Mouse (Mus musculus) CH12.LX (cell line): Measurements from ENCODE around the gene Rbm19. TPM values are rescaled to one million over a fixed set of nuclear protein-coding genes. Genes with fewer than 3 reads are reported as not detected.

Experiments
- DNase-seq: peaks from one replicate; pipeline ENCODE4 v3.0.0-alpha.2; 2013; ENCODE audit errors: extremely low read depth
- H3K27ac ChIP-seq: 2 replicates; pipeline ENCODE4 v1.5.1; 2012; ENCODE audit warnings: low read depth, mild to moderate bottlenecking, control low read depth, moderate library complexity; ENCODE audit not compliant: insufficient read depth
- H3K27me3 ChIP-seq: replicated peaks from 2 replicates; pipeline ENCODE3; 2012; ENCODE audit warnings: inconsistent platforms
- H3K36me3 ChIP-seq, 2 experiments: replicated peaks in 1 of 2; 2 replicates each; pipeline versions ENCODE3 to v1.6.1; 2012; ENCODE audit warnings: inconsistent platforms in 1 of 2, low read length in 1 of 2, mild to moderate bottlenecking in 1 of 2, mixed read lengths in 1 of 2, moderate library complexity in 1 of 2; ENCODE audit not compliant: control insufficient read depth in 1 of 2, insufficient read depth in 1 of 2
- H3K4me1 ChIP-seq, 2 experiments: 2 replicates each; pipeline ENCODE4 v1.6.1; 2012; ENCODE audit warnings: inconsistent platforms in 1 of 2, moderate library complexity in 1 of 2; ENCODE audit not compliant: insufficient read depth in 2 of 2, control insufficient read depth in 1 of 2
- H3K4me2 ChIP-seq: 2 replicates; pipeline ENCODE4 v1.6.1; 2012; ENCODE audit warnings: low read depth, mild to moderate bottlenecking, control low read depth; ENCODE audit not compliant: poor library complexity, insufficient read depth, severe bottlenecking
- H3K4me3 ChIP-seq, 3 experiments: fragments of 150-350 bp in 1 of 3; sonication (generic) in 1 of 3; replicated peaks in 1 of 3; 2 replicates each; pipeline versions ENCODE3 to v1.5.1; 2011 to 2012; ENCODE audit warnings: low read depth in 2 of 3, low read length in 2 of 3, mild to moderate bottlenecking in 2 of 3, moderate library complexity in 2 of 3, control low read depth in 1 of 3, improper control_type of control experiment in 1 of 3, inconsistent platforms in 1 of 3, mixed read lengths in 1 of 3; ENCODE audit not compliant: poor library complexity in 1 of 3
- H3K79me2 ChIP-seq: replicated peaks from 2 replicates; pipeline ENCODE4 v1.6.1; 2012; ENCODE audit warnings: mild to moderate bottlenecking, moderate library complexity; ENCODE audit not compliant: control insufficient read depth, poor library complexity, insufficient read depth, severe bottlenecking; ENCODE audit errors: extremely low read depth
- H3K9ac ChIP-seq: 2 replicates; pipeline ENCODE4 v1.6.1; 2012; ENCODE audit warnings: low read depth, mild to moderate bottlenecking, control low read depth, moderate library complexity; ENCODE audit not compliant: insufficient read depth
- H3K9me3 ChIP-seq: replicated peaks from 2 replicates; pipeline ENCODE3; 2012; ENCODE audit warnings: low read length, inconsistent platforms, mixed read lengths
- CTCF ChIP-seq, 2 experiments: IDR thresholded peaks in 1 of 2; conservative IDR thresholded peaks in 1 of 2; 2 replicates each; pipeline ENCODE4 v1.5.1; 2011 to 2012; ENCODE audit warnings: low read depth in 2 of 2, low read length in 2 of 2, improper control_type of control experiment in 1 of 2, inconsistent platforms in 1 of 2, mild to moderate bottlenecking in 1 of 2, moderate library complexity in 1 of 2
- E2F4 ChIP-seq: IDR thresholded peaks from 2 replicates; pipeline ENCODE4 v1.6.1; 2011; ENCODE audit warnings: low read depth, low read length, improper control_type of control experiment; ENCODE audit not compliant: insufficient replicate concordance
- EP300 ChIP-seq: IDR thresholded peaks from 2 replicates; pipeline ENCODE4 v1.6.1; 2011; ENCODE audit warnings: low read length, improper control_type of control experiment
- IRF4 ChIP-seq: IDR thresholded peaks from 2 replicates; pipeline ENCODE4 v1.6.1; 2014; ENCODE audit warnings: low read depth, mild to moderate bottlenecking, inconsistent platforms, low read length, improper control_type of control experiment
- JUND ChIP-seq: conservative IDR thresholded peaks from 2 replicates; pipeline ENCODE4 v1.6.1; 2011; ENCODE audit warnings: low read depth, low read length, improper control_type of control experiment
- KAT2A ChIP-seq: IDR thresholded peaks from 2 replicates; pipeline ENCODE4 v1.6.1; 2012; ENCODE audit warnings: low read length, improper control_type of control experiment, inconsistent platforms; ENCODE audit not compliant: insufficient replicate concordance
- MAX ChIP-seq: IDR thresholded peaks from 2 replicates; pipeline ENCODE4 v1.6.1; 2011; ENCODE audit warnings: low read length, improper control_type of control experiment
- MYC ChIP-seq: IDR thresholded peaks from 2 replicates; pipeline ENCODE4 v1.6.1; 2011; ENCODE audit warnings: low read depth, mild to moderate bottlenecking, improper control_type of control experiment, low read length
- NELFE ChIP-seq: IDR thresholded peaks from 2 replicates; pipeline ENCODE4 v1.6.1; 2011; ENCODE audit warnings: low read depth, low read length, improper control_type of control experiment
- NRF1 ChIP-seq: IDR thresholded peaks from 2 replicates; pipeline ENCODE4 v1.6.1; 2014; ENCODE audit warnings: low read depth, mild to moderate bottlenecking, inconsistent platforms, low read length, improper control_type of control experiment, moderate library complexity
- POLR2A ChIP-seq: IDR thresholded peaks from 2 replicates; pipeline ENCODE4 v1.6.1; 2011; ENCODE audit warnings: low read depth, mild to moderate bottlenecking, improper control_type of control experiment, low read length
- RAD21 ChIP-seq: IDR thresholded peaks from 2 replicates; pipeline ENCODE4 v1.6.1; 2011; ENCODE audit warnings: low read depth, mild to moderate bottlenecking, low read length, improper control_type of control experiment, moderate library complexity
- SIN3A ChIP-seq: IDR thresholded peaks from 2 replicates; pipeline ENCODE4 v1.6.1; 2012; ENCODE audit warnings: low read length, improper control_type of control experiment, inconsistent platforms
- USF2 ChIP-seq: conservative IDR thresholded peaks from 2 replicates; pipeline ENCODE4 v1.6.1; 2011; ENCODE audit warnings: low read depth, low read length, improper control_type of control experiment
- ZC3H11A ChIP-seq: IDR thresholded peaks from 2 replicates; pipeline ENCODE4 v1.6.1; 2012; ENCODE audit warnings: low read depth, mild to moderate bottlenecking, inconsistent platforms, low read length, improper control_type of control experiment
- ZNF384 ChIP-seq: IDR thresholded peaks from 2 replicates; pipeline ENCODE4 v1.6.1; 2012; ENCODE audit warnings: low read depth, low read length, improper control_type of control experiment, inconsistent platforms
- dilution Hi-C: fragments of 300-500 bp; cut with MboI; formaldehyde crosslinking; loops from 2 replicates; pipeline ENCODE4 v1.14.3; 2020; ENCODE audit warnings: low sequenced_read_pairs; ENCODE audit not compliant: extremely low pct_unique_long_range_greater_than_20kb, extremely low pct_ligation_motif_present
- in situ Hi-C: fragments of 300-500 bp; cut with MboI; formaldehyde crosslinking; loops from 3 replicates; pipeline ENCODE4 v1.14.3; 2019; ENCODE audit warnings: low sequenced_read_pairs, low pct_ligation_motif_present, low pct_unique_long_range_greater_than_20kb, mixed read lengths
- polyA plus RNA-seq: library from polyadenylated mRNA; unstranded; fragments of >175 nt; gene quantifications from 2 replicates; pipeline ENCODE4 v1.2.1, GENCODE M21; 2012; ENCODE audit warnings: low read depth; ENCODE audit not compliant: insufficient read length
- total RNA-seq, 2 experiments: library from RNA; depleted of rRNA; stranded (reverse); fragments of 300-350 nt in 1 of 2; fragments of >200 nt in 1 of 2; gene quantifications; 2 replicates each; pipeline ENCODE4 v1.2.3; 2012 to 2014

Gene Rbm19
- total and polyA plus RNA-seq, 3 experiments: 36.2 to 81.4 (median 56.5) TPM

- dilution Hi-C loops: no loop called here
- no peak overlapping the region for H3K4me2 ChIP-seq
- H3K9ac ChIP-seq: no peak overlapping the region
- no peak for DNase-seq
- in situ Hi-C loops: loop anchor here (25.0 kb wide), 1 partner anchor 468 kb away; the partner anchor contains the start of genes Ddx54 and Rita1
- no peak overlapping the region for H3K27ac ChIP-seq
- H3K4me3 ChIP-seq: no peak overlapping the region
- no peaks in the 10 kb centered on the region for H3K9me3 ChIP-seq
- TF ChIP-seq KAT2A: no peak
- TF ChIP-seq CTCF (conservative IDR thresholded peaks at IDR 0.05 in 1 of 2, IDR thresholded peaks at IDR 0.05 in 1 of 2; ENCODE audit: low read depth in 2 of 2, low read length in 2 of 2): peak; percentile 49 to 51; a peak in 3 of 4 replicates
- peaks cover 2 to 13% of the 10 kb centered on the region in 2 experiments; a peak in 2 of 4 replicates for H3K4me1 ChIP-seq
- no peaks in the 10 kb centered on the region for H3K27me3 ChIP-seq
- no peaks in the 10 kb centered on the region for H3K79me2 ChIP-seq
- H3K36me3 ChIP-seq: peaks cover 77 to 97% of the 10 kb centered on the region in 2 experiments
Observed at GRCm38 (mm10) chr5:120143941-120144340, 27.7 kb downstream of the Rbm19 start.

- dilution Hi-C loops: no loop called here
- Histone ChIP-seq H3K9me3 (no peaks in the 10 kb centered on the region), H3K4me2 (no peak overlapping the region), H3K9ac (no peak overlapping the region), H3K36me3 (peaks cover 85 to 99% of the 10 kb centered on the region in 2 experiments), H3K27ac (no peak overlapping the region), H3K4me3 (no peak overlapping the region), H3K4me1 (no peaks in the 10 kb centered on the region), H3K79me2 (no peaks in the 10 kb centered on the region), H3K27me3 (no peaks in the 10 kb centered on the region)
- TF ChIP-seq MYC (no peak), ZNF384 (no peak), ZC3H11A (no peak), NELFE (no peak), USF2 (no peak)
- DNase-seq: no peak
- in situ Hi-C loops: loop anchor here (25.0 kb wide), 1 partner anchor 467 kb away; the partner anchor contains the start of genes Ddx54 and Rita1
Observed at GRCm38 (mm10) chr5:120145371-120146050, 29.2 kb downstream of the Rbm19 start.

- Histone ChIP-seq H3K4me1 (no peaks in the 10 kb centered on the region), H3K79me2 (no peaks in the 10 kb centered on the region), H3K27me3 (no peaks in the 10 kb centered on the region), H3K27ac (no peak overlapping the region), H3K4me2 (no peak overlapping the region)
- dilution Hi-C loops: no loop called here
- DNase-seq: no peak
- no peak for TF ChIP-seq E2F4
- no peak for TF ChIP-seq JUND
- no peak for TF ChIP-seq MAX
- no peak for TF ChIP-seq ZC3H11A
- no peak for TF ChIP-seq EP300
- no peak for TF ChIP-seq POLR2A
- TF ChIP-seq IRF4: no peak
- TF ChIP-seq SIN3A: no peak
- no peak for TF ChIP-seq NRF1
- peak in 1 of 2 experiments; percentile 15; a peak in 1 of 4 replicates for TF ChIP-seq CTCF (conservative IDR thresholded peaks at IDR 0.05 in 1 of 2, IDR thresholded peaks at IDR 0.05 in 1 of 2; ENCODE audit: low read depth in 2 of 2, low read length in 2 of 2)
- TF ChIP-seq RAD21: peak; percentile 3
- TF ChIP-seq, all 38 proteins: peak for 2
- H3K9ac ChIP-seq: no peak overlapping the region
- in situ Hi-C loops: loop anchor here (25.0 kb wide), 1 partner anchor 466 kb away; the partner anchor contains the start of genes Ddx54 and Rita1
- peaks cover 85 to 99% of the 10 kb centered on the region in 2 experiments for H3K36me3 ChIP-seq
- no peak overlapping the region for H3K4me3 ChIP-seq
- no peaks in the 10 kb centered on the region for H3K9me3 ChIP-seq
Observed at GRCm38 (mm10) chr5:120146051-120146385, 29.8 kb downstream of the Rbm19 start.
